Mouse (Mus musculus) embryonic facial prominence, embryonic 12.5 days (tissue): Measurements from ENCODE around the gene Dtx2. TPM values are rescaled to one million over a fixed set of nuclear protein-coding genes. Genes with fewer than 3 reads are reported as not detected.

Source experiments
- ATAC-seq: fragments of 200-750 bp; cut with Nextera tagmentation; 2 replicates; pipeline ENCODE4 v1.8.0; 2017; ENCODE audit not compliant: insufficient number of reproducible peaks, insufficient read depth, low FRiP score, low TSS enrichment
- H3K27ac ChIP-seq: fragments of 300-500 bp; sonication (generic); 2 replicates; pipeline ENCODE4 v1.5.1; 2016; ENCODE audit warnings: mild to moderate bottlenecking
- H3K27me3 ChIP-seq: fragments of 300-500 bp; sonication (generic); 2 replicates; pipeline ENCODE4 v1.6.1; 2016; ENCODE audit warnings: mild to moderate bottlenecking, moderate library complexity
- H3K36me3 ChIP-seq: fragments of 300-500 bp; sonication (generic); 2 replicates; pipeline ENCODE4 v1.6.1; 2016; ENCODE audit warnings: mild to moderate bottlenecking
- H3K4me1 ChIP-seq: fragments of 300-500 bp; sonication (generic); 2 replicates; pipeline ENCODE4 v1.6.1; 2016
- H3K4me2 ChIP-seq: fragments of 300-500 bp; sonication (generic); replicated peaks from 2 replicates; pipeline ENCODE4 v1.6.1; 2016; ENCODE audit warnings: mild to moderate bottlenecking, moderate library complexity
- H3K4me3 ChIP-seq: fragments of 300-500 bp; sonication (generic); 2 replicates; pipeline ENCODE4 v1.5.1; 2016; ENCODE audit warnings: mild to moderate bottlenecking
- H3K9ac ChIP-seq: fragments of 300-500 bp; sonication (generic); 2 replicates; pipeline ENCODE4 v1.6.1; 2016; ENCODE audit warnings: mild to moderate bottlenecking, moderate library complexity
- H3K9me3 ChIP-seq: fragments of 300-500 bp; sonication (generic); 2 replicates; pipeline ENCODE4 v1.6.1; 2016; ENCODE audit warnings: mild to moderate bottlenecking, moderate library complexity
- WGBS: fragments of 180-500 bp; shearing (Covaris S2); methylation state at CpG from one replicate; pipeline ENCODE4 v1.1.7; 2016; 5-methylcytosine and 5-hydroxymethylcytosine counted together
- polyA plus RNA-seq: library from polyadenylated mRNA; unstranded; fragments of >200 nt; fragmentation: Nextera tagmentation; extraction: Ambion mirVana; gene quantifications from 2 replicates; pipeline ENCODE4 v1.2.1, GENCODE M21; 2016

Gene Dtx2
- 33.8 and 38.9 TPM in 2 replicates for polyA plus RNA-seq

GRCm38 (mm10) chr5:135994725-135995687, at the start of gene Dtx2:
TSS of gene Dtx2 (plus strand) at chr5:135994800.
- WGBS = 2% methylated on average over 47 of the region's 47 CpGs
- H3K36me3 ChIP-seq = peaks cover 32% of the 10 kb centered on the region
- peak within 1 kb of the TSS; percentile 79 for H3K4me3 ChIP-seq
- H3K4me2 ChIP-seq = peak within 1 kb of the TSS; percentile 80
- peak within 1 kb of the TSS; percentile 92 for H3K27ac ChIP-seq
- peak within 1 kb of the TSS; percentile 83 for H3K9ac ChIP-seq
- H3K4me1 ChIP-seq = peaks cover 9% of the 10 kb centered on the region
- no peaks in the 10 kb centered on the region for H3K9me3 ChIP-seq
- no peaks in the 10 kb centered on the region for H3K27me3 ChIP-seq
- ATAC-seq = peak; percentile 87

- H3K36me3 ChIP-seq = no peaks in the 10 kb centered on the region
- H3K27me3 ChIP-seq = no peaks in the 10 kb centered on the region
- peak; percentile 49; the same call in 1 of the 2 replicates for ATAC-seq
- H3K4me2 ChIP-seq = no peak overlapping the region; the same call in 1 of the 2 replicates
- peaks cover 7% of the 10 kb centered on the region; the same call in 1 of the 2 replicates for H3K4me1 ChIP-seq
- WGBS = 50% methylated on average over 10 of the region's 10 CpGs
- H3K4me3 ChIP-seq = no peak overlapping the region
- H3K9ac ChIP-seq = no peak overlapping the region
- H3K27ac ChIP-seq = no peak overlapping the region
- no peaks in the 10 kb centered on the region for H3K9me3 ChIP-seq
Measured at GRCm38 (mm10) chr5:135945916-135946408, 48.6 kb upstream of the Dtx2 start.

- 66% methylated on average over 5 of the region's 5 CpGs for WGBS
- H3K9ac ChIP-seq = no peak overlapping the region
- H3K4me3 ChIP-seq = no peak overlapping the region
- H3K9me3 ChIP-seq = no peaks in the 10 kb centered on the region
- no peak overlapping the region for H3K27ac ChIP-seq
- peaks cover 7% of the 10 kb centered on the region; the same call in 1 of the 2 replicates for H3K4me1 ChIP-seq
- H3K36me3 ChIP-seq = no peaks in the 10 kb centered on the region
- H3K4me2 ChIP-seq = no peak overlapping the region; the same call in 1 of the 2 replicates
- H3K27me3 ChIP-seq = no peaks in the 10 kb centered on the region
- ATAC-seq = no peak
Measured at GRCm38 (mm10) chr5:135946621-135947020, 48.0 kb upstream of the Dtx2 start.

GRCm38 (mm10) chr5:135950710-135951412, 43.7 kb upstream of the Dtx2 start:
- Histone ChIP-seq H3K36me3 (no peaks in the 10 kb centered on the region), H3K4me2 (no peak overlapping the region), H3K4me3 (no peak overlapping the region), H3K27ac (no peak overlapping the region), H3K9ac (no peak overlapping the region), H3K4me1 (peaks cover 5% of the 10 kb centered on the region; the same call in 1 of the 2 replicates), H3K27me3 (no peaks in the 10 kb centered on the region), H3K9me3 (no peaks in the 10 kb centered on the region)
- no peak for ATAC-seq
- 77% methylated on average over 11 of the region's 11 CpGs for WGBS

GRCm38 (mm10) chr5:135951660-135952059, 42.9 kb upstream of the Dtx2 start:
- 0 out of 2 replicates have a peak, but pooled peaks have one; percentile 37 for ATAC-seq
- Histone ChIP-seq H3K27ac (no peak overlapping the region), H3K9ac (no peak overlapping the region), H3K36me3 (no peaks in the 10 kb centered on the region), H3K4me1 (peaks cover 2% of the 10 kb centered on the region; the same call in 1 of the 2 replicates), H3K9me3 (no peaks in the 10 kb centered on the region), H3K4me3 (no peak overlapping the region), H3K27me3 (no peaks in the 10 kb centered on the region), H3K4me2 (no peak overlapping the region)
- 95% methylated on average over 2 of the region's 2 CpGs for WGBS

- no peaks in the 10 kb centered on the region for H3K36me3 ChIP-seq
- no peak for ATAC-seq
- no peaks in the 10 kb centered on the region for H3K27me3 ChIP-seq
- H3K9me3 ChIP-seq = no peaks in the 10 kb centered on the region
- H3K4me2 ChIP-seq = no peak overlapping the region
- 0 out of 2 replicates have a peak overlapping the region, but pooled peaks have one; percentile 23 for H3K27ac ChIP-seq
- 84% methylated on average over 2 of the region's 2 CpGs for WGBS
- no peaks in the 10 kb centered on the region for H3K4me1 ChIP-seq
- no peak overlapping the region for H3K9ac ChIP-seq
- H3K4me3 ChIP-seq = no peak overlapping the region
Measured at GRCm38 (mm10) chr5:135952830-135953229, 41.8 kb upstream of the Dtx2 start.

- Histone ChIP-seq H3K9ac (no peak overlapping the region; the same call in 1 of the 2 replicates), H3K27me3 (no peaks in the 10 kb centered on the region), H3K9me3 (no peaks in the 10 kb centered on the region), H3K4me2 (peak overlapping the region; percentile 45), H3K4me1 (no peaks in the 10 kb centered on the region), H3K4me3 (no peak overlapping the region), H3K36me3 (no peaks in the 10 kb centered on the region), H3K27ac (peak overlapping the region; percentile 84)
- no peak for ATAC-seq
- WGBS = 86% methylated on average over 9 of the region's 9 CpGs
Measured at GRCm38 (mm10) chr5:135956300-135957206, 38.0 kb upstream of the Dtx2 start.

GRCm38 (mm10) chr5:135957207-135957974, 37.2 kb upstream of the Dtx2 start:
- 7% methylated on average over 28 of the region's 28 CpGs for WGBS
- Histone ChIP-seq H3K4me1 (no peaks in the 10 kb centered on the region), H3K9me3 (no peaks in the 10 kb centered on the region), H3K9ac (peak overlapping the region; percentile 20; the same call in 1 of the 2 replicates), H3K4me2 (peak overlapping the region; percentile 45), H3K27ac (peak overlapping the region; percentile 84), H3K36me3 (no peaks in the 10 kb centered on the region), H3K4me3 (peak overlapping the region; percentile 28), H3K27me3 (no peaks in the 10 kb centered on the region)
- ATAC-seq = peak; percentile 62

- H3K9ac ChIP-seq = no peak overlapping the region
- H3K9me3 ChIP-seq = no peaks in the 10 kb centered on the region
- 91% methylated on average over 4 of the region's 4 CpGs for WGBS
- ATAC-seq = no peak
- no peak overlapping the region; the same call in 1 of the 2 replicates for H3K27ac ChIP-seq
- H3K36me3 ChIP-seq = no peaks in the 10 kb centered on the region
- H3K4me2 ChIP-seq = no peak overlapping the region
- 0 out of 2 replicates have a peak, but pooled peaks cover 4% of the 10 kb centered on the region for H3K4me1 ChIP-seq
- 0 out of 2 replicates have a peak overlapping the region, but pooled peaks have one; percentile 28 for H3K4me3 ChIP-seq
- H3K27me3 ChIP-seq = no peaks in the 10 kb centered on the region
Measured at GRCm38 (mm10) chr5:135958367-135958766, 36.2 kb upstream of the Dtx2 start.

- WGBS = 94% methylated on average over 7 of the region's 7 CpGs
- no peak for ATAC-seq
Measured at GRCm38 (mm10) chr5:135959911-135960310, 34.7 kb upstream of the Dtx2 start.

More at GRCm38 (mm10) chr5:135959911-135960310, 34.7 kb upstream of the Dtx2 start:
- no peaks in the 10 kb centered on the region for H3K36me3 ChIP-seq
- 0 out of 2 replicates have a peak, but pooled peaks cover 4% of the 10 kb centered on the region for H3K4me1 ChIP-seq
- no peak overlapping the region for H3K4me2 ChIP-seq
- H3K9ac ChIP-seq = no peak overlapping the region
- H3K4me3 ChIP-seq = no peak overlapping the region
- H3K27me3 ChIP-seq = no peaks in the 10 kb centered on the region
- no peak overlapping the region for H3K27ac ChIP-seq
- H3K9me3 ChIP-seq = no peaks in the 10 kb centered on the region
